8 mouse cellular contexts compared by ENCODE assay signal in the genomic region with DNA sequence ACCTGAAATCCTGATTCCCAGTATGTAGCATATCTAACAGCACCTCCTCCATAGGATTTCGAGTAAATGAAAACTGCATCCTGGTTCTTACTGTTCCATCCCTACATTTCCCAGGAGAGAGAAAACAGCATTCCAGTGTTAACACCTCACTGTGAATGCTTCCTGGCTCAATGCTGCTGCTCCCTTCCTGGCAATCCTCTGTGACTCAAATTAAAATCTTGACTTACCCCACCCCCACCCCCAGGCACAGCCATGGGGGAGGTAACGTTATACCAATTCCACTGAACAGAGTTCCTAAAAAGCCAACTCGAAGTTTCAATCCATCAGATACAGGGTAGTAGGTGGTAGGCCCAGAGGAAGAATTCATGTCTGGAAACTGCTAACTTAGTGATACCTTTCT. TPM values are rescaled to one million over a fixed set of nuclear protein-coding genes. Genes with fewer than 3 reads are reported as not detected.
DNase-seq lines count a peak whose midpoint lies in the region; ATAC-seq and TF ChIP-seq lines count a peak whose summit lies in the region.

No protein-coding gene starts in this region.

- H3ac ChIP-seq in C2C12 (ENCODE audit: control insufficient read depth, insufficient read length, low read depth), result no peak overlapping the region

- no peaks in the 10 kb centered on the region for H3K9me3 ChIP-seq in forebrain, embryonic 10.5 days
- H3K9me3 ChIP-seq in liver, embryonic 11.5 days (ENCODE audit: control insufficient read depth, low read length), result no peaks in the 10 kb centered on the region

- TF ChIP-seq CTCF in C2C12 (IDR thresholded peaks at IDR 0.05; ENCODE audit: control insufficient read depth, insufficient read depth, insufficient read length), result no peak

- peaks cover 10% of the 10 kb centered on the region for H3K79me3 ChIP-seq in C2C12 (ENCODE audit: low read depth)

- DNase-seq in frontal cortex, postnatal 14 days (ENCODE audit: low spot score in 2 of 2), result no peak
- DNase-seq in forebrain, embryonic 10.5 days (ENCODE audit: extremely low spot score, low spot score), result no peak
- DNase-seq in liver, embryonic 11.5 days (ENCODE audit: low spot score), result no peak
- DNase-seq in urinary bladder, postnatal 10 days (ENCODE audit: low spot score), result no peak
- no peak for DNase-seq in left cerebral cortex, postnatal 36 days (ENCODE audit: low spot score in 2 of 2)
- DNase-seq in kidney, postnatal 14 days, result no peak

- H3K79me2 ChIP-seq in C2C12 (ENCODE audit: control insufficient read depth, insufficient read depth), result peaks cover 31% of the 10 kb centered on the region

- H3K4me3 ChIP-seq in C2C12 (ENCODE audit: insufficient read depth, poor library complexity, severe bottlenecking), result peak overlapping the region; percentile 55
- H3K4me3 ChIP-seq in forebrain, embryonic 10.5 days, result peak overlapping the region; percentile 84
- H3K4me3 ChIP-seq in liver, embryonic 11.5 days (ENCODE audit: low read depth, low read length), result peak overlapping the region; percentile 86

- H3K9ac ChIP-seq in liver, embryonic 11.5 days (ENCODE audit: low read depth, low read length), result peak overlapping the region; percentile 83

- peak; percentile 18; the same call in 1 of the 2 replicates for ATAC-seq in frontal cortex, adult (ENCODE audit: low TSS enrichment)
- ATAC-seq in liver, embryonic 11.5 days (replicated peaks; ENCODE audit: low FRiP score), result no peak

- peak overlapping the region; percentile 94 for H3K27ac ChIP-seq in forebrain, embryonic 10.5 days
- H3K27ac ChIP-seq in liver, embryonic 11.5 days (ENCODE audit: low read depth, low read length), result no peak overlapping the region

- peak overlapping the region; percentile 81 for H3K4me2 ChIP-seq in liver, embryonic 11.5 days

- intact Hi-C loops in left cerebral cortex, postnatal 36 days (cut with DNase I), result no loop called here

- peaks cover 41% of the 10 kb centered on the region for H3K36me3 ChIP-seq in C2C12 (ENCODE audit: control insufficient read depth, insufficient read depth)
- H3K36me3 ChIP-seq in forebrain, embryonic 10.5 days (replicated peaks), result peaks cover 66% of the 10 kb centered on the region
- H3K36me3 ChIP-seq in liver, embryonic 11.5 days (ENCODE audit: control insufficient read depth, insufficient read depth, low read length), result peaks cover 7% of the 10 kb centered on the region

- WGBS in forebrain, embryonic 10.5 days, result 43% methylated on average over 3 of the region's 3 CpGs
- 31% methylated on average over 3 of the region's 3 CpGs for WGBS in liver, embryonic 11.5 days

- no peaks in the 10 kb centered on the region for H3K27me3 ChIP-seq in C2C12 (ENCODE audit: control insufficient read depth, insufficient read depth, insufficient read length)
- no peaks in the 10 kb centered on the region for H3K27me3 ChIP-seq in forebrain, embryonic 10.5 days (ENCODE audit: poor library complexity, severe bottlenecking)
- no peaks in the 10 kb centered on the region for H3K27me3 ChIP-seq in liver, embryonic 11.5 days (replicated peaks; ENCODE audit: control insufficient read depth, insufficient read depth, low read length)

- peaks cover 12% of the 10 kb centered on the region for H3K4me1 ChIP-seq in forebrain, embryonic 10.5 days
- peaks cover 6% of the 10 kb centered on the region for H3K4me1 ChIP-seq in liver, embryonic 11.5 days (replicated peaks; ENCODE audit: control insufficient read depth, insufficient read depth, low read length)

TF ChIP-seq in C2C12, 6 proteins besides CTCF, POLR2A, EP300 and RAD21:
- no peak for TF ChIP-seq MYOD1 (IDR thresholded peaks at IDR 0.05; ENCODE audit: control insufficient read depth, insufficient read length, low read depth)
- TF ChIP-seq MYOG (IDR thresholded peaks at IDR 0.05; ENCODE audit: control insufficient read depth, extremely low read depth, insufficient read length), result no peak
- no peak for TF ChIP-seq MAX (IDR thresholded peaks at IDR 0.05)
- no peak for TF ChIP-seq CEBPB (IDR thresholded peaks at IDR 0.05; ENCODE audit: low read depth)
- TF ChIP-seq FOSL1 (IDR thresholded peaks at IDR 0.05; ENCODE audit: insufficient read depth, low read length, poor library complexity, severe bottlenecking), result no peak
- TF ChIP-seq USF1 (IDR thresholded peaks at IDR 0.05; ENCODE audit: low read depth), result no peak

RNA-seq across cellular contexts. Expression of gene Cox18, which starts 0.9 kb away (rescaled TPM):
- polyA plus RNA-seq in C2C12 (2012; fragmentation: generic; extraction: Trizol), result 31.1 TPM
- 35.9 and 41.4 TPM in 2 replicates for polyA plus RNA-seq in forebrain, embryonic 10.5 days (2016; fragmentation: Nextera tagmentation; extraction: Ambion mirVana)
- 33.0 and 35.9 TPM in 2 replicates for polyA plus RNA-seq in liver, embryonic 11.5 days (2014; fragmentation: Nextera tagmentation; extraction: Ambion mirVana)
- 10 to 100 TPM; 24.8 to 25.1 TPM for total RNA-seq in left cerebral cortex, postnatal 36 days (2021)
